Mouse (Mus musculus): ENCODE results near the gene Atg3.

Gene Atg3

GRCm38 (mm10) chr16:45204859-45205670, 46.5 kb downstream of the Atg3 start:
- DNase-seq, result peak; percentile 6

GRCm38 (mm10) chr16:45222016-45222415, 63.4 kb downstream of the Atg3 start:
- no peak for DNase-seq

GRCm38 (mm10) chr16:45222771-45223170, 64.2 kb downstream of the Atg3 start:
- DNase-seq, result no peak

GRCm38 (mm10) chr16:45223648-45224388, 65.2 kb downstream of the Atg3 start, which contains the start of gene Btla:
Gene Btla (plus strand): TSS chr16:45224315.
- no peak for DNase-seq

GRCm38 (mm10) chr16:45224431-45225008, 65.9 kb downstream of the Atg3 start:
- no peak for DNase-seq

- DNase-seq, result no peak
Observed at GRCm38 (mm10) chr16:45227002-45227401, 68.4 kb downstream of the Atg3 start.

GRCm38 (mm10) chr16:45231296-45231695, 72.7 kb downstream of the Atg3 start:
- no peak for DNase-seq

GRCm38 (mm10) chr16:45233007-45233406, 74.4 kb downstream of the Atg3 start:
- DNase-seq, result no peak
